Mouse (Mus musculus) liver, postnatal 0 days (tissue): ENCODE data around the gene Olfr90.

Source experiments
- CTCF ChIP-seq: sonication (generic); IDR thresholded peaks from 2 replicates; pipeline ENCODE4 v1.5.1; 2016; ENCODE audit warnings: antibody characterized with exemption, low read depth
- EP300 ChIP-seq: IDR thresholded peaks from 2 replicates; pipeline ENCODE4 v1.6.1; 2016; ENCODE audit warnings: antibody characterized with exemption, low read depth, mild to moderate bottlenecking

- TF ChIP-seq CTCF (no peak), EP300 (no peak)
These were observed 3.9 kb upstream of the Olfr90 start for GRCm38 (mm10) chr17:37092198-37092597.
